Mouse (Mus musculus) heart, embryonic 15.5 days (tissue): Measurements from ENCODE around the gene Fam133b. TPM values are rescaled to one million over a fixed set of nuclear protein-coding genes. Genes with fewer than 3 reads are reported as not detected.
A peak's percentile ranks its signal among the peaks of the same experiment; 100 is the strongest.

Experiments used
- ATAC-seq: fragments of 200-750 bp; cut with Nextera tagmentation; replicated peaks from 2 replicates; pipeline ENCODE4 v1.8.0; 2017; ENCODE audit warnings: low read depth, moderate TSS enrichment; ENCODE audit not compliant: insufficient number of reproducible peaks, insufficient read depth, low FRiP score
- H3K27ac ChIP-seq: fragments of 300-500 bp; sonication (generic); 2 replicates; pipeline ENCODE4 v1.5.1; 2015; ENCODE audit warnings: mild to moderate bottlenecking, inconsistent platforms
- H3K27me3 ChIP-seq: fragments of 300-500 bp; sonication (generic); 2 replicates; pipeline ENCODE4 v1.6.1; 2015; ENCODE audit warnings: inconsistent platforms
- H3K36me3 ChIP-seq: fragments of 300-500 bp; sonication (generic); 2 replicates; pipeline ENCODE4 v1.6.1; 2015; ENCODE audit warnings: mild to moderate bottlenecking, inconsistent platforms
- H3K4me1 ChIP-seq: fragments of 300-500 bp; sonication (generic); replicated peaks from 2 replicates; pipeline ENCODE4 v1.6.1; 2015; ENCODE audit warnings: inconsistent platforms
- H3K4me2 ChIP-seq: fragments of 300-500 bp; sonication (generic); 2 replicates; pipeline ENCODE4 v1.6.1; 2015; ENCODE audit warnings: inconsistent platforms, mild to moderate bottlenecking, moderate library complexity
- H3K4me3 ChIP-seq: fragments of 300-500 bp; sonication (generic); 2 replicates; pipeline ENCODE4 v1.5.1; 2015; ENCODE audit warnings: mild to moderate bottlenecking, inconsistent platforms
- H3K9ac ChIP-seq: fragments of 300-500 bp; sonication (generic); 2 replicates; pipeline ENCODE4 v1.6.1; 2015; ENCODE audit warnings: mild to moderate bottlenecking, inconsistent platforms
- H3K9me3 ChIP-seq: fragments of 300-500 bp; sonication (generic); replicated peaks from 2 replicates; pipeline ENCODE4 v1.6.1; 2016; ENCODE audit warnings: inconsistent platforms
- WGBS: fragments of 180-500 bp; shearing (Covaris S2); methylation state at CpG from one replicate; pipeline ENCODE4 v1.1.7; 2015; ENCODE audit warnings: mixed read lengths; 5-methylcytosine and 5-hydroxymethylcytosine counted together
- polyA plus RNA-seq: library from polyadenylated mRNA; unstranded; fragments of >200 nt; fragmentation: Nextera tagmentation; extraction: Ambion mirVana; gene quantifications from 2 replicates; pipeline ENCODE4 v1.2.1, GENCODE M21; 2015

Gene Fam133b
- polyA plus RNA-seq, 1 experiment from 2014 or later = 16.8 TPM

DNA sequence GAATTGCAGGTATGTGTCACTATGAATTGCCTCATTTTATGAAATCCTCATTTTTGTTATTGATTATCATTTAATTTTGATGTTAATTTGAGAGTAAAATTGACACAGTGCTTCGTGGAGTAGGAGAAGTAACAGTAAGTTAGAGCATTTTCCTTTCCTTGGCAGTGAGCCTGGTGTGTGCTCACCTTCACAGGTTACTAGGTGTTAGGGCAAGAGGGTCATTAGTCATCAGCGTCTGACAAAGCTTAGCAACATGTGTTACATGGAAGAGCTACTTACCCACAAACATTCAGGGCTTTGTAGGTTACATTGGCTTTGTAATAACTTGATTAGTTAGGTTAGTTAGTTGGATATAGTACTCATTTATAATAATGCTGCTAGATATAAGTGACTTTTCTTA is 10.6 kb downstream of the Fam133b start:
- no peak overlapping the region for H3K9ac ChIP-seq
- no peak for ATAC-seq
- H3K4me3 ChIP-seq = no peak overlapping the region
- no peak overlapping the region for H3K4me2 ChIP-seq
- H3K36me3 ChIP-seq = peaks cover 30% of the 10 kb centered on the region
- 87% methylated on average over 2 of the region's 2 CpGs for WGBS
- H3K27me3 ChIP-seq = no peaks in the 10 kb centered on the region
- H3K9me3 ChIP-seq = no peaks in the 10 kb centered on the region
- H3K27ac ChIP-seq = no peak overlapping the region
- H3K4me1 ChIP-seq = 0 out of 2 replicates have a peak, but pooled peaks cover 2% of the 10 kb centered on the region

- WGBS = 93% methylated on average over 4 of the region's 4 CpGs
- Histone ChIP-seq H3K4me2 (no peak within 1 kb of the TSS), H3K27me3 (no peaks in the 10 kb centered on the region)
These were observed 27.6 kb downstream of the Fam133b start, which contains the start of gene 1700109H08Rik for GRCm38 (mm10) chr5:3571266-3571665. 1700109H08Rik (plus strand) TSS chr5:3571566.

GRCm38 (mm10) chr5:3574825-3575224 is 31.2 kb downstream of the Fam133b start:
- Histone ChIP-seq H3K27me3 (no peaks in the 10 kb centered on the region), H3K4me3 (no peak overlapping the region), H3K9ac (no peak overlapping the region), H3K36me3 (peaks cover 98% of the 10 kb centered on the region), H3K4me1 (no peaks in the 10 kb centered on the region), H3K9me3 (no peaks in the 10 kb centered on the region; the same call in 1 of the 2 replicates), H3K4me2 (no peak overlapping the region), H3K27ac (no peak overlapping the region)
- WGBS = 92% methylated on average over 2 of the region's 2 CpGs
- ATAC-seq = no peak

More at GRCm38 (mm10) chr5:3571266-3571665, 27.6 kb downstream of the Fam133b start, which contains the start of gene 1700109H08Rik:
- H3K9ac ChIP-seq = no peak within 1 kb of the TSS
- peaks cover 93% of the 10 kb centered on the region for H3K36me3 ChIP-seq
- no peak within 1 kb of the TSS for H3K4me3 ChIP-seq
- H3K27ac ChIP-seq = no peak within 1 kb of the TSS
- ATAC-seq = no peak
- H3K4me1 ChIP-seq = no peaks in the 10 kb centered on the region
- H3K9me3 ChIP-seq = no peaks in the 10 kb centered on the region; the same call in 1 of the 2 replicates

DNA sequence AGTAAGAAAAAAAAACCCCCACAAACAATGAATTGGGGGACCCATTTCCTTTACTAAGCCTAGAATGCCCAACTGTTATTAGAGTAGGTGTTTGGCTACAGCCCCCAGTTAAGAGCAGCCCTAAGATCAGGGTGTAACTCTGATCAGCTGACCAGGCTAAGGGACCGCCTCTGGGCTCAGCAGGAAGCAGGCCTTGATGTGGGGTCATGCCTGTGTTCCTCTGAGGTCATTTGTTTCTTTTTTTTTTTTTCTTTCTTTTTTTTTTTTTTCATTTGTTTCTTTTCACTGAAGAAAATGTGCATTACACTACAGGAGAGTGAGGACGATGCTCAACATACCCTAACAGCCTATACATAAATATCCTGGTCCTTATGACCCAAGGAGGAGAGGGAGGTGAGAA is 34.3 kb downstream of the Fam133b start:
- H3K4me1 ChIP-seq = no peaks in the 10 kb centered on the region
- no peak for ATAC-seq
- no peaks in the 10 kb centered on the region; the same call in 1 of the 2 replicates for H3K9me3 ChIP-seq
- no peaks in the 10 kb centered on the region for H3K27me3 ChIP-seq
- no peak overlapping the region for H3K9ac ChIP-seq
- H3K27ac ChIP-seq = no peak overlapping the region
- H3K4me2 ChIP-seq = no peak overlapping the region
- no peak overlapping the region for H3K4me3 ChIP-seq
- H3K36me3 ChIP-seq = peaks cover 93% of the 10 kb centered on the region
- 100% methylated on average over 2 of the region's 2 CpGs for WGBS

DNA sequence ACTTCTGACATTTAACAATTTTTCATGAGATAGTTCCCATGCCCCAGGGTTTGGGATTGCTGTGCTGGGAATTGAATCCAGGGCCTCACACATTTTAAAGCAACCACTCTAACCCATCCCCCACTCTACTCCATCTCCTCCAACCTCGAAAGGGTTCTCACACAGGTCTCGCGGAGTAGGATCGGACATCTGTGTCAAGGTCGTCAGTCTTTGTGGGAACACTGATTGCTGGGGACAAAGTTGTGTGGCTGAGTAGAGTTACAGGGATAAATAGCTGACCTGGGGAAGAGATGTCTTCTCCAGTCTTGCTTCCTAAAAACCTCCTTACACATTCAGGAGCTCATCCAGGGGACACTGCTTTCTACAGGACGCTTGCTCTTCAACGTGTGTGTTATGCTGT is 35.4 kb downstream of the Fam133b start:
- Histone ChIP-seq H3K4me3 (no peak overlapping the region), H3K36me3 (peaks cover 91% of the 10 kb centered on the region), H3K27ac (no peak overlapping the region), H3K9ac (no peak overlapping the region), H3K27me3 (no peaks in the 10 kb centered on the region), H3K9me3 (no peaks in the 10 kb centered on the region), H3K4me1 (no peaks in the 10 kb centered on the region), H3K4me2 (no peak overlapping the region)
- WGBS = 94% methylated on average over 7 of the region's 7 CpGs
- ATAC-seq = no peak

- Histone ChIP-seq H3K4me3 (peak within 1 kb of the TSS; percentile 85), H3K27me3 (no peaks in the 10 kb centered on the region), H3K27ac (peak within 1 kb of the TSS; percentile 74), H3K9ac (peak within 1 kb of the TSS; percentile 77), H3K36me3 (peaks cover 10% of the 10 kb centered on the region), H3K4me1 (peaks cover 13% of the 10 kb centered on the region), H3K9me3 (no peaks in the 10 kb centered on the region), H3K4me2 (peak within 1 kb of the TSS; percentile 70)
- peak; percentile 97 for ATAC-seq
- under 1% methylated on average over 50 of the region's 50 CpGs for WGBS
These were observed 52.2 kb downstream of the Fam133b start, which contains the start of gene Pex1 for GRCm38 (mm10) chr5:3595693-3596398. Pex1 (plus strand) TSS chr5:3596066.

- Histone ChIP-seq H3K27ac (peak within 1 kb of the TSS; percentile 74), H3K4me2 (peak within 1 kb of the TSS; percentile 70), H3K27me3 (no peaks in the 10 kb centered on the region), H3K4me1 (peaks cover 13% of the 10 kb centered on the region), H3K9ac (peak within 1 kb of the TSS; percentile 77), H3K36me3 (peaks cover 5% of the 10 kb centered on the region), H3K4me3 (peak within 1 kb of the TSS; percentile 85), H3K9me3 (no peaks in the 10 kb centered on the region)
- ATAC-seq = peak; percentile 84
- under 1% methylated on average over 31 of the region's 31 CpGs for WGBS
These were observed 52.8 kb downstream of the Fam133b start, which contains the start of gene Rbm48 for GRCm38 (mm10) chr5:3596399-3596766. Rbm48 (minus strand) TSS chr5:3596585.

DNA sequence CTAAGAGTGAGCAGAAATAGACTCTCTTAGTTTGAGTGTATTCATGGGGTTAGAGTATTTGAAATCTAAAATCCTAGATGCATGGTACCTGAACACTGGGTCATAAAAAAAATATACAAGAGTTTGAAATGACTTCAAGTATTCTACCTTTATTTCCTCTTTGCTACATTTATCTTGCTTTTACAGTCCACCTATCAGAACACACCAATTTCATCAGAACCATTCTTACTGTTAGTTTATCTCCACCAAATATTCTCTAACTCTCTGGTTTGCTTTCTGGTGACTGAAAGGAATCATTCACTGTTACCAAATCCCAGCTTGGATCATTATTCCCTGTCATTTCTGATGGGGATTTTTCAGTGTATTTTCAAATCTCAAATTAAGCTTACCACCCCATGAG is 53.5 kb downstream of the Fam133b start:
- Histone ChIP-seq H3K36me3 (peaks cover 4% of the 10 kb centered on the region; the same call in 1 of the 2 replicates), H3K4me3 (peak overlapping the region; percentile 85; the same call in 1 of the 2 replicates), H3K27me3 (no peaks in the 10 kb centered on the region), H3K9me3 (no peaks in the 10 kb centered on the region), H3K4me1 (peaks cover 13% of the 10 kb centered on the region), H3K9ac (0 out of 2 replicates have a peak overlapping the region, but pooled peaks have one; percentile 77), H3K4me2 (peak overlapping the region; percentile 70), H3K27ac (no peak overlapping the region)
- ATAC-seq = no peak

DNA sequence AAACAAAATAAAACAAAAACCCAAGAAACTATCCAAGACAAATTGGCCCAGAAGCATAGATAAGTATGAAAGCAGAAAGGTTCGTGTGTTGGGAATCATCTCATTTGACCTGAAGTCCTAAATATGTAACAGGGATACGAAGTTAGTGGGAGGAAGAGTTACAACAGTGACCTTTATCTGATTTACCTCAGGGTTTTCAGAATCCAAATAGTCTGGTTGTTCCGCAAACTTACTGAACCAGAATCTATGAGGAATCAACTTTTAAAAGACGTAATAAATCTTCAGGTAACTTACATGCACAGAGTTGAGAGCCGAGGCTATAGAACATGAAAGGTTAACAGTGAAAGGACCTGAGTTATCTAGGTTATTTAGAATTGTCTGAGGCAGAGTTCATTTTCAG is 55.1 kb downstream of the Fam133b start:
- H3K9me3 ChIP-seq = no peaks in the 10 kb centered on the region
- no peaks in the 10 kb centered on the region for H3K36me3 ChIP-seq
- H3K4me2 ChIP-seq = no peak overlapping the region
- H3K27me3 ChIP-seq = no peaks in the 10 kb centered on the region
- ATAC-seq = no peak
- H3K4me1 ChIP-seq = peaks cover 13% of the 10 kb centered on the region
- no peak overlapping the region for H3K27ac ChIP-seq
- no peak overlapping the region for H3K9ac ChIP-seq
- 83% methylated on average over 5 of the region's 5 CpGs for WGBS
- no peak overlapping the region for H3K4me3 ChIP-seq

GRCm38 (mm10) chr5:3600298-3600697 is 56.7 kb downstream of the Fam133b start:
- no peak overlapping the region for H3K4me3 ChIP-seq
- H3K9ac ChIP-seq = no peak overlapping the region
- no peaks in the 10 kb centered on the region for H3K27me3 ChIP-seq
- H3K9me3 ChIP-seq = no peaks in the 10 kb centered on the region
- no peak overlapping the region for H3K4me2 ChIP-seq
- WGBS = 68% methylated on average over 1 of the region's 1 CpGs
- H3K4me1 ChIP-seq = peaks cover 7% of the 10 kb centered on the region
- peaks cover 4% of the 10 kb centered on the region; the same call in 1 of the 2 replicates for H3K36me3 ChIP-seq
- no peak for ATAC-seq
- H3K27ac ChIP-seq = no peak overlapping the region

DNA sequence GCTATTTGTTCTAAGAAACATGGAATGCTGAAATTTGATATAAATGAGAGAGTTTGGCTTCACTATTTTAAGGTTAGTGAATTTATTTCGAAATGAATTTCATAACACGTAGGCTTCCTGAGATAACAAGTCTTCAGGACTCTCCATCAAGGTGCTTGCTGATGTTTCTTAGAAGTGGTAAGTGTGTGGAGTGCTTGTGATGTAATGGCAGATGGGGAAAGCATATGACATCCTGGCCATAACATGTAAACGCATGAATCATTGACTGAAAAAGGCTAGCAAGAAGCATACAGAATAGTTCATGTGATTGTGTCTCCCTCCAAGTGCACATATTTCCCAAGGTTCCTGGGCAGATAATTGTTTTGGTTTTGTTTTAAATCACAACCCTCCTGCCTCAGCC is 57.2 kb downstream of the Fam133b start:
- no peak for ATAC-seq
- WGBS = 87% methylated on average over 3 of the region's 3 CpGs
- Histone ChIP-seq H3K4me3 (no peak overlapping the region), H3K4me2 (no peak overlapping the region), H3K27me3 (no peaks in the 10 kb centered on the region), H3K4me1 (peaks cover 5% of the 10 kb centered on the region), H3K27ac (no peak overlapping the region), H3K9me3 (no peaks in the 10 kb centered on the region), H3K9ac (no peak overlapping the region), H3K36me3 (peaks cover 9% of the 10 kb centered on the region)

DNA sequence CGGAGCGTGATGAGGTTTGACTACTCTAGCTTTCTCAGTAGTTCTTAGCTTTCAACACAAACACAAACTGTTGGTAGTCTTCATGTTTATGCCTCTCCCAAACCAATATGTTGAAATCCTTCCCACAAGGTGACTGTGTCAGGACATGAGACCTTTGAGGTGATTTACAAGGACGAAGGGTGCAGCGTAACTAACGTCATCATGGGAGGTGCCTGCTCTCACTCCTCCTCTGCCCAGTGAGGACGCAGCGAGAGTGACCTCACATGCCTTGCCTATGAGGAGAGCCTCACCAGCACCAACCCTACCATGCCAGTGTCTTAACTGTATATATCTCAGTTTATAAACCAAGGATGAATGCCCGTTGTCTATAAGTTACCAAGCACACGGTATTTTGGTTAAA is 63.5 kb downstream of the Fam133b start:
- Histone ChIP-seq H3K9me3 (no peaks in the 10 kb centered on the region), H3K36me3 (peaks cover 33% of the 10 kb centered on the region), H3K4me1 (no peaks in the 10 kb centered on the region), H3K4me2 (no peak overlapping the region), H3K27ac (no peak overlapping the region), H3K9ac (no peak overlapping the region), H3K4me3 (no peak overlapping the region), H3K27me3 (no peaks in the 10 kb centered on the region)
- ATAC-seq = no peak
- WGBS = 94% methylated on average over 9 of the region's 9 CpGs
